Comparison of ENCODE assay signal across 8 mouse cellular contexts in genomic region chr2:71655504-71656390, GRCm38 (mm10).
A peak's percentile ranks its signal among the peaks of the same experiment; 100 is the strongest.
DNase-seq lines count a peak whose midpoint lies in the region; ATAC-seq and TF ChIP-seq lines count a peak whose summit lies in the region.

No protein-coding gene starts in this region.

- no peak for TF ChIP-seq CTCF in cortical plate, adult 2 months (IDR thresholded peaks at IDR 0.05; ENCODE audit: extremely low read depth, insufficient read depth, low read length)
- no peak for TF ChIP-seq CTCF in stomach, postnatal 0 days (IDR thresholded peaks at IDR 0.05; ENCODE audit: low read depth)

- peaks cover 9% of the 10 kb centered on the region for H3K4me1 ChIP-seq in erythroblast, embryonic 14.5 days (ENCODE audit: control insufficient read depth)
- no peaks in the 10 kb centered on the region for H3K4me1 ChIP-seq in cortical plate, adult 2 months (ENCODE audit: control insufficient read depth, insufficient read depth, low read length)
- H3K4me1 ChIP-seq in liver, embryonic 16.5 days (ENCODE audit: control insufficient read depth, low read depth, low read length), result peaks cover 11% of the 10 kb centered on the region
- H3K4me1 ChIP-seq in stomach, postnatal 0 days (replicated peaks; ENCODE audit: control insufficient read depth, insufficient read depth), result 0 out of 2 replicates have a peak, but pooled peaks cover 5% of the 10 kb centered on the region

- no peaks in the 10 kb centered on the region for H3K36me3 ChIP-seq in erythroblast, embryonic 14.5 days (ENCODE audit: control insufficient read depth)
- H3K36me3 ChIP-seq in liver, embryonic 16.5 days (ENCODE audit: control insufficient read depth, insufficient read depth), result no peaks in the 10 kb centered on the region
- no peaks in the 10 kb centered on the region for H3K36me3 ChIP-seq in stomach, postnatal 0 days (ENCODE audit: control insufficient read depth, insufficient read depth, low read length)

- peak; percentile 61 for DNase-seq in 3T3-L1 (ENCODE audit: low read depth, low spot score)
- peak; percentile 18 to 33 for DNase-seq in heart, postnatal 14 days
- DNase-seq in stomach, postnatal 0 days (ENCODE audit: low spot score), result peak; percentile 37
- no peak for DNase-seq in gastrocnemius, adult 8-10 months (ENCODE audit: low spot score in 2 of 2)

- no peak for TF ChIP-seq POLR2A in cortical plate, adult 2 months (IDR thresholded peaks at IDR 0.05; ENCODE audit: extremely low read depth, insufficient read depth, low read length)

- peak overlapping the region; percentile 46 for H3K4me3 ChIP-seq in erythroblast, embryonic 14.5 days (replicated peaks)
- H3K4me3 ChIP-seq in cortical plate, adult 2 months (ENCODE audit: insufficient read depth, low read length), result peak overlapping the region; percentile 11; the same call in 1 of the 2 replicates
- H3K4me3 ChIP-seq in liver, embryonic 16.5 days (ENCODE audit: low read depth, low read length), result peak overlapping the region; percentile 44
- H3K4me3 ChIP-seq in stomach, postnatal 0 days (ENCODE audit: low read depth, low read length), result peak overlapping the region; percentile 23

- no peaks in the 10 kb centered on the region for H3K27me3 ChIP-seq in erythroblast, embryonic 14.5 days (ENCODE audit: control insufficient read depth)
- no peaks in the 10 kb centered on the region for H3K27me3 ChIP-seq in liver, embryonic 16.5 days (ENCODE audit: control insufficient read depth, insufficient read depth, low read depth, low read length)
- no peaks in the 10 kb centered on the region for H3K27me3 ChIP-seq in stomach, postnatal 0 days (ENCODE audit: control insufficient read depth, insufficient read depth, low read length)

- 2% methylated on average over 19 of the region's 19 CpGs for WGBS in liver, embryonic 16.5 days (ENCODE audit: insufficient replicate concordance)
- WGBS in stomach, postnatal 0 days, result 7% methylated on average over 19 of the region's 19 CpGs

- TF ChIP-seq EP300 in stomach, postnatal 0 days (optimal IDR thresholded peaks at IDR 0.05), result no peak

- ATAC-seq in erythroblast, adult 5-6 weeks (replicated peaks; ENCODE audit: low FRiP score, poor library complexity, severe bottlenecking), result no peak
- ATAC-seq in liver, embryonic 16.5 days (ENCODE audit: low read depth), result peak; percentile 30; the same call in 1 of the 2 replicates
- ATAC-seq in stomach, postnatal 0 days (ENCODE audit: low FRiP score, low TSS enrichment), result peak; percentile 45

- no peak overlapping the region for H3K27ac ChIP-seq in cortical plate, adult 2 months (ENCODE audit: insufficient read depth, low read length)
- no peak overlapping the region; the same call in 1 of the 2 replicates for H3K27ac ChIP-seq in liver, embryonic 16.5 days (ENCODE audit: low read length)
- no peak overlapping the region for H3K27ac ChIP-seq in stomach, postnatal 0 days (replicated peaks)

- peak overlapping the region; percentile 68 for H3K4me2 ChIP-seq in liver, embryonic 16.5 days (ENCODE audit: low read depth, low read length)
- H3K4me2 ChIP-seq in stomach, postnatal 0 days (replicated peaks; ENCODE audit: low read depth), result peak overlapping the region; percentile 51

- intact Hi-C loops in heart, postnatal 14 days (cut with DNase I), result loop anchor here (5.0 kb wide), 1 partner anchor 157 kb away; no protein-coding TSS in a partner anchor

- peak overlapping the region; percentile 31; the same call in 1 of the 2 replicates for H3K9ac ChIP-seq in liver, embryonic 16.5 days (ENCODE audit: low read depth, low read length)
- peak overlapping the region; percentile 24; the same call in 1 of the 2 replicates for H3K9ac ChIP-seq in stomach, postnatal 0 days (ENCODE audit: low read length)

- H3K9me3 ChIP-seq in erythroblast, embryonic 14.5 days (ENCODE audit: control insufficient read depth, low read length), result no peaks in the 10 kb centered on the region
- H3K9me3 ChIP-seq in liver, embryonic 16.5 days (replicated peaks; ENCODE audit: control insufficient read depth, low read length), result no peaks in the 10 kb centered on the region
- no peaks in the 10 kb centered on the region for H3K9me3 ChIP-seq in stomach, postnatal 0 days (ENCODE audit: control insufficient read depth, low read length)

Comparison
In these comparisons a context has a peak if more than half of its experiments do, and no peak if none do; other contexts are left out.
1. DNase-seq: peak in 3T3-L1 (single experiment), heart, postnatal 14 days (2 of 2) and stomach, postnatal 0 days (single experiment); none in gastrocnemius, adult 8-10 months (0 of 2).
2. Peak in every context shown above with its lines, with median percentiles within 50 percentile points of each other: H3K4me3 ChIP-seq.